ENCODE assay signal across 14 mouse cellular contexts in the genomic region with DNA sequence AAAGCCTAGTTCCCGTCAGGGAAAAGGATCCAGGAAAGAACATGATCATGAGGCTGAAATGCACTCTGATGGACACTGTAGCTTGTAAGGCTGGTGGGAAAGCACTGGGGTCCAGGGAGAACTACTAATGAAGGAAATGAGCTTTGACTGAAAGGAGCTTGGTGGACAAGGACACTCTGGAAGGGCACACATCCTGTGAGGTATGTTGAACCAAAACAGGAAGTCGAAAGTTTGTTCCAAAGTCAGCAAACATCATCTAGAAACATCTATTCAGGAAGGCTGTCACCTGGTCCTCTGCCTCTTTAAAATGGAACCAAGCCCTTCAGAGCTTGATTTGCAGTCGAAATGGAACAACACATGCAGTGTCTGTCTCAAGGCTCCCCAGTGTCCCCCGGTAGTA.
"Had no signal": no experiment of that assay in that cellular context is flagged by ENCODE, and none has a peak within 500 bp of the region (broad histone marks: within the 10 kb centered on the region; RNA-seq: fewer than 3 reads in every experiment).

No protein-coding gene starts in this region.

- H3K27me3 ChIP-seq: intestine, embryonic 15.5 days; lung, embryonic 15.5 days had no signal

- H3K9me3 ChIP-seq: intestine, embryonic 15.5 days; kidney, embryonic 15.5 days; lung, embryonic 15.5 days had no signal

- H3K4me2 ChIP-seq: intestine, embryonic 15.5 days; kidney, embryonic 15.5 days; lung, embryonic 15.5 days; midbrain, embryonic 11.5 days had no signal

- ATAC-seq: intestine, embryonic 15.5 days had no signal

- H3K9ac ChIP-seq: intestine, embryonic 15.5 days; kidney, embryonic 15.5 days; liver, embryonic 14.5 days; lung, embryonic 15.5 days had no signal

- H3K36me3 ChIP-seq: intestine, embryonic 15.5 days; kidney, embryonic 15.5 days; lung, embryonic 15.5 days had no signal

- H3K27ac ChIP-seq: intestine, embryonic 15.5 days; kidney, embryonic 15.5 days; left cerebral cortex, adult 2 months; liver, embryonic 14.5 days; lung, embryonic 15.5 days had no signal

- DNase-seq: kidney, adult 11 months; kidney, adult 8-10 months; kidney, postnatal 10 days; kidney, postnatal 36 days; layer of hippocampus, postnatal 36 days; midbrain, embryonic 14.5 days; thymus, adult 18-20 months; thymus, postnatal 4 days had no signal

- H3K4me3 ChIP-seq: intestine, embryonic 15.5 days; kidney, embryonic 15.5 days; left cerebral cortex, adult 2 months; lung, embryonic 15.5 days had no signal
